Mouse (Mus musculus) right cerebral cortex, postnatal 25 days (tissue): ENCODE measurements around the gene Ano9.

ENCODE experiments used
- DNase-seq: peaks from one replicate; pipeline ENCODE4 v3.0.0; 2022

The Ano9 gene

DNA sequence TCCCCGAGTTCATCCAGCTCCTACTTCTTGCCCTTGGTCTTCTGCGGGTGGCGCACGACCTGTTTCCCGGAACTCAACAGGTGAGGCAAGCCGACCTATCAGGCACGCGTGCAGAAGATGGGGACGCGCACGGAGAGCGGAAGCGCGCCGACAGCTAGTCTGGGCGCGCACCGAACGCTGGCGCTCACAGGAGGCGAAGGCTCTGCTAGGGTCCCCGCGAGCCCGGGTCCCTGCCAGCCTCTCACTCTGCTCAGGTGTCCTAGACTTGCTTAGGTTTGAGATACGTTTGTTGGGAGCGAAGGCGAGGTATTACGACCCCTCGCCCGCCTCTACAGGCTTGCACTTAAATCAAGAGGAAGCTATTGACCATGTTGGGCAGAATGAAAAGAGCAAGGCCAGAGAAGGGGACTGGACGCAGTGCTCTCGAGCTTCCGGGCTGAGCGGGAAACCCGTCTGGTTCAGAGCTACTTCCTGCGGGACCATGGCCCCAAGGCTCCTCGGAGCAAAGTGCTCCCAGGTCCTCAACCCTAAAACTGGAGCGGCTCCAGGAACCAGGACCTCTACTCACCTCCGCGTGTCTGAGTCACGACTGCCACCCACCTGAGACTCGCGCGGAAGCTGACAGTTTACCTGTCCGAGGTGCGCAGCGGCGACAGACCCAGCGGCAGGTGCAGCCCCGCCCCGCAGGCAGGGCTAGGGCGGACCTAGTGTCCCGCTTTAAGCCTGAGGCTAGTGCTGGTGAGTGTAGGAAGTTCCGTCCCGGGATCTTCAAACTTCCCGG lies 17.5 kb downstream of the Ano9 start, which contains the start of gene Sigirr:
Gene Sigirr, minus strand, starts transcription at position 662 of the 781 bp plus-strand sequence.
- DNase-seq = peak; percentile 45

DNA sequence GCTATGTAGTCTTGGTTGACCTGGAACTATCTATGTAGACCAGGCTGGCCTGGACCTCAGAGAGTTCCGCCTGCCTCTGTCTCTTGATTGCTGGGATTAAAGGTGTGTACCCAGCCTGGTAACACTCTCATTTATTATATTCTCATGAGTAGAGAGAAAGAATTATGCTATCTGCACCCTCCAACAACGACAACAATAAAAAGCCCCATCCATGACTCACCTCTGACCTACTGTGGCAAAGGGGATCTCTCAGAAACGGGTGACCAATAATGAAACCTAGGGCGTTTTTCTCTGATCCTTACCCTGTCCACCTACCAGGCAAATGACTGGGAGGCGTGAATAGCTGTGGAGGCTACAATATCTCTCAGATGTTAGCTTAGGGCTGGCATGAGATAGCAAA lies 20.4 kb downstream of the Ano9 start:
- no peak for DNase-seq

DNA sequence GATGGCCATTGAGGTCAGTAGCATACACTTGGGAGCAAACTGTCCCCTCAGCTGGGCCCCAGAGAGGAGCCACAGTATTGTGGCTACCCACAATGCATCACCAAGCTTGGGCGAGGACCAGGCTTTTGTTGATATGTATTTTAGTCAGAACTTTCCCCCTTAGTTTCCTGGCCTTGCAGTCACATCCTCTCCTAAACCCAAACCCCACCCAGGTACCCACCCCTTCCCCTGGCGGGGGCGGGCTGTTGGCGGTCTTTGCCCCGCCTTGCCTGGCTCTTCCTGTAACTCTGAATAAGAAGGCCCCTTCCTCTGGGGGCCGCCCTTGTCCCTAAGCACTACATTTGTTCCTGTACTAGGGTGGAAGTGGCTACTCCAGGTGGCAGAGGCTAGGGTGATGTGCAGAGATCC lies 21.0 kb downstream of the Ano9 start:
- no peak for DNase-seq

DNA sequence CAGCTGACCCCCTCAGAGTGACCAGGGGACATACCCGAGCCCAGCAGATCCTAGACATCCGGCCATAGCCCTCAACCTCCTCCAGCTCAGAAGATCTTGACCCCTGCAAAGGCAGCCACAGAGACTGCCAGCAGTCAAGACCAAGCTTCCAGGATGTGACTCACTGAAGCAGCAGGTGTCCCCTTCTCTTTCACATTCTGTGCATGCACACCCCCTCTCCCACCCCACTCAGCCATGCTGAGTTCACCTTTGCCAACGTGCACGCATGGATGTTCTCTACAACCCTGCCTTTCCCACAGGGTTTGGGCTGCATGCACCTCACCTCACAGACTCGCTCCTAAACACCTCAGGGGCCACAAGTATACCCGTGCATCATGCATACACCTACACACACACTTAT lies 21.6 kb downstream of the Ano9 start:
- no peak for DNase-seq

DNA sequence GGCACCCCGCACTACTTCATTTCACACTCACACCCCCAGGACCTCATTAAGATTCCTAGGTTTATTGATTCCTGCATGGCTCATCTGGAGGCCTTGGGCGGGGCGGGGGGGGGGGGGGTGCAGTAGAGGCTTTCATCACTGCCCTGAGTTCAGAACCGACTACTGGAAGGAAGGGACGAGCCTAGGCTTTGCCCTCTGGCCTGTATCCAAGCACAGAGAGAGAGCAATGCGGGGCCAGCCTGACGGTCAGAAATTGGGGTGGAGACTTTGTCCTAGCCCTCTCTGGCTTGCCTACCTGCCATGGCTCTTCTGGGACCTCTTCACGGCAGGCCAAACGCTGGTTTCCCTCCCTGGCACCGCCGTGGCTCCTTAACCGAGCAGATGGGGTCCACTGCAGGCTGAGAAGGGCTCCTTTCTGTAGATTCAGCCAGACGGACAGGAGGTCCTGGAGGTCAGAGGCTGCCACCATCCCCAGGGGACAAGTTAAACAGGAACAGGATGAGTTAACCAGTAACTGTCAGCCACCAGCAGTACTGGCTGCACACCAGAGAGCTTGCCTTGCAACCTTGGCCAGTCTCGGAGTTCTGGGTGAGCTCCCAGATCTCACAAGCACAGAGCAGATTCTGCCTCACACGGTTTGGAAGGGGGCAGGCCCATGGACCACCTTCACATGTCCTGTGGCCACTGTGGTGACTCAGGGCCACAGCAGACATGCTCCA lies 23.0 kb downstream of the Ano9 start:
- no peak for DNase-seq

DNA sequence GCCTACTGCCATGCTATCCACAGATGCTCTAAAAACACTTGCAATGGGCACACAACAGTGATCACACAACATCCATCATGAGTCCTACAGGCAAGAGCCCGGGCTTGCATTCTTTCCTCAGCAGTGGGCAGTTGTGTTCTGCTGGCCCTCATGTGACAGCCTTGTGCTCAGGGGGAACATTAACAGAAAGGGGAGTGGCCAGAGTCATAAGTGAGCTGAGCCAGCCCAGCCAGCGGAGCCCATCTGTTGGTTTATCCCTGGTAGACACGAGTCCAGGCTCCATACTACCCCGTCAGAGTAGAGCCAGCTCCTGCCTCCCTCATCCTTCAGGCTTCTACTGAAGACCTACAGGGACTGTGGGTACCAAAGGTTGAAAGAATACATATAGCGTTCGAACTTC lies 23.7 kb downstream of the Ano9 start:
- no peak for DNase-seq

DNA sequence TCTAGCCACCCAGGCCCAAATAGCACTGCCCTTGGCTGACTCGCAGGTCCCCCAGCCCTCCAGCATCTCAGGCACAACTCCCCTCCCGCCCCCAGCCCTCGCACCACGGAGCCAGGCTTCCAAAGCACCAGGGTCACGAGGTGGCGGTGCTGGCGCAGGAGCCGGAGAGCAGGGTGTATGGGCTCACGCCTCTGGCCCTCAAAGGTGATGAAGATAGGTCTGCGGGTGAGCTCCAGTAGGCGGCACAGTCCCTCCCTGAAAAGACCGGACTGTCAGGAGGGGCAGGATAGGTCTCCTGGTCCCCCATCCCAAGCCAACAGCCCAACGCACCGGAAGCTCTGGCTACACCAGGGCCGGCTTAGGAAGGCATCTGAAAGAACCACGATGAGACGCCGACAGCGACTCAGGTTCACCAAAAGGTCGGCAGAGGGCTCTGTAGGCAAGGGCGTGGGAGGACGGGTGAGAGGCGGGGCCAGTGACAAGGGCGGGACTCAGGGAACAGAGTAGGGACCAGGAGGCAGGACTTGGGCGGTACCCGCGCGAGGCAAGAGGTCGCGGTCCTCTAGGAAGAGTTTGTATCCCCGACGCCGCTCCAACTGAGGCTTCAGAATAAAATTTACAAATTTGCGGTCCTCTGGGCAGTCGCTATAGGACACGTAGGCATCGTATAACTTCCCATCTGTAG lies 25.4 kb downstream of the Ano9 start:
- DNase-seq = peak; percentile 18

DNA sequence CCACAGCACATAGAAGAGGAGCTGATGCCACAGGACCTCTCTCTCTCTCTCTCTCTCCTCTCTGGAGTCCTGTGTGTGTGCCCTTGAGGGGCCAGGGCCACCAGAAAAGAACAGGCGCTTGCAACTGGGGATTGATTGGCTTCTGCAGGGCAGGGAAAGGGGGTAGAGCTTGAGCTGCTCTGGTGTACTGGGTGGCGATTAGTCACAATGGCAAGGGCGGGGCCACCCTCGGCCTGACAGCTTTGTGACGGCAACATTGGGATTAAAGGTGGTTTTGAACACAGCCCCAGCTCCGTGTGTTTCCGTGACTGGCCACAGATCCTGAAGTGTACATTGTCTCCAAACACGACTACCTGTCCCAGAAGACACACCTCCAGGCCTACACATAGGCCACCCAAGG lies 27.4 kb downstream of the Ano9 start:
- DNase-seq = no peak

DNA sequence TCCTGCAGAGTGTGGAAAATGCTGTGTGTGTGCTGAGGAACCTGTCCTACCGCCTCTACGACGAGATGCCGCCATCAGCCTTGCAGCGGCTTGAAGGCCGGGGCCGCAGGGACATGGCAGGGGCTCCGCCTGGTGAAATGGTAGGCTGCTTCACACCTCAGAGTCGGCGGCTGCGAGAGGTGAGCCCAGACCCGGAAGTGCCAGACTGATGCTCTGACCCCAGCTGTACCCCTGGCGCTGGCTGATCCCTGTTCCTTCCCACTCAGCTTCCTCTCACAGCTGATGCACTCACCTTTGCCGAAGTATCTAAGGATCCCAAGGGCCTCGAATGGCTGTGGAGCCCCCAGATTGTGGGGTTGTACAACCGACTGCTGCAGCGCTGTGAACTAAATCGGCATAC lies 29.1 kb downstream of the Ano9 start:
- no peak for DNase-seq

DNA sequence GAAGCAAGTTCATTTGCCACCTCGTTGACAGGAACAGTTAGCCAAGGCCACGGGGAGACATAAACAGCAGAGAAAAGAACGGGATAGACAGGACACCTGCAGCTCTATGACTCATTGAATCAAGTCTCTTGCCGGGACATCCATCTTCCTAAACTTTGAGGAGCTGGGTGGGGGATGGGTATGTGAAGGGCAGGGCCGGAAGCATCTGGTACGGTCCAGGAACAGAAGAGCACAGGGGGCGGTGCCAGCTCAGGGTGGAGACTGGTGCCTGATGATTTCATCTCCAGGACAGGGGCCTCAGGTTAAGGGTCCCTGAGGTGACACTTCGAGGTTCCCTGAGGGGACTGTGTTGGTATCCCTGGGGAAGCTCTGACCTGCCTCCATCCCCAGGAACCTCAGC lies 29.7 kb downstream of the Ano9 start:
- no peak for DNase-seq

DNA sequence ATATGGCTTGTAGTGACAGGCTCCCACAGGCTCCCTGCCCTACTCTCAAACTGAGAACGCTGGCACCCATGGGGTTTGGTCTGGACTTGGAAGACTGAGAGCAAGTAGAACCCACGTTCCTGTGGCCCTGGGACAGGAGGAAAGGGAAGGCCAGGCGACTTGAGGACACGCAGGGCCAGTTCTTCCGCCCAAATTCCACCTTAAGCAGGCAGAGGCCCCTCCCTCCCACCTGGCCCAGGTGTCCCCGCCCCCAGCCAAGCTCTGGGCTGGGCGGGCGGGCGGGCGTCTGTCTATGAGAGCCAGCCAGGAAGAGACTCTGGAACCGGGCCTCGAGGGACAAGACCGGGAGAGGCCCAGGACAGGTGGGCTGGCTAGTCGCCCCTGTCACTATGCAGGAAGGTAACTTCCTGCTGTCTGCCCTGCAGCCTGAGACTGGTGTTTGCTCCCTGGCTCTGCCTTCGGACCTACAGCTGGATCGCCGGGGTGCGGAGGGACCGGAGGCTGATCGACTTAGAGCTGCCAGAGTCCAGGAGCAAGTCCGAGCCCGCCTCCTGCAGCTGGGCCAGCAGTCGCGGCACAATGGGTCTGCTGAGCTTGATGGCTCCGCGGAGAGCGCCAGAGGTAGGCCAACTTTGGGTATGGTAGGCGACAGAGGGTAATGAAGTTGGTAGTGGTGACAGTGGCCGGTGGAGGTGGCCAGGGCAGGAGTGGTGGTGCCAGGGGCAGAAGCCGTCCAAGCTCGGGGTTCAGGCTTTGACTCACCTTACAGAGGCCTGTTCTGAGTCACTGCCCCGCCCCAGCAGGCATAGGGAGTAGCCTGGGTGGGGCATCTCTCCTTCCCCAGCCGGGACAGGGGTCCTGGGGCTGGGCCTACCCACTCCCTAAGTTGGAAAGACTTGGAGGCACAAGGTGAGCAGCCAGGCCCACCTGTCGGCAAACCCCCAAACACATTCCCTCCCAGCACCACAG lies 37.8 kb downstream of the Ano9 start:
- no peak for DNase-seq

DNA sequence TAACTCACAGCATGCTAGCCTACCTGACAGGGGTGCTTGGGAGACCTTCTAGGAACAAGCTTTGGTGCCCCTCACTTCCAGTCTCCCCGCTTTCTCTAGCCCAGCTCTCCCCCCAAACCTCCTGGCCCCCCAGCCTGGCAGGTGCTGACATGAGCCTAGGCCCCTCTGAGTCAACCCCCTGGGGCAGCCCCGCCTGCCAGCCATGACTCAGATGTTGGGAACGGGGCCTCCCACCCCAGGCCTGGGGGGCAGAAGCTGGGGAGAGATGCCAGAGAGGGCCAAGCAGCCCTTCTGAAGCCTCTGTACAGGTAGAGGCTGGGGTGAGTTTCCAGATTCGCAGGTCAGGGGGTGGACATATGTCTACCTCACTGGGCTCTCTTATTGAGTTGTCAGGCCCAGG lies 38.7 kb downstream of the Ano9 start:
- DNase-seq = no peak

DNA sequence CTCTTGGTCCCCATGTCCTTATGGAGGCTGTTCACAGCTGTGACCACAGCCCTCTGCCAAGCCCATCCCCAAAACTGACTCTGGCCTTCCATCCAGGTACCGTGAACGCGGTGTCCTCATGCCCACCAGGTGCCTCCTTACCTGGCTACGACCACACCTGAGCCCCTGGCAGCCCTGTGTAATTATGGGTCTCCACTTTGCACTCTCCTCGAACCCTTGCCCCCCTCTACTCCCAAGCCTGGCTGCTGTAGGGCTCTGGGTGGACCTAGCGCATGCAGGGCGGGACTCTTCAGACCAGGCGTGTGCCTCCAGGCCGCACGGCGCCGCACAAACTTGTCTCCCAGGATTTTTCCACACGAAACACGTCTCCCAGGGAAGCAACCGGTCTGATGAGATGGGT lies 39.8 kb downstream of the Ano9 start, which contains the start of gene Pkp3:
Gene Pkp3, plus strand, starts transcription at position 378 of the 400 bp plus-strand sequence.
- no peak for DNase-seq

DNA sequence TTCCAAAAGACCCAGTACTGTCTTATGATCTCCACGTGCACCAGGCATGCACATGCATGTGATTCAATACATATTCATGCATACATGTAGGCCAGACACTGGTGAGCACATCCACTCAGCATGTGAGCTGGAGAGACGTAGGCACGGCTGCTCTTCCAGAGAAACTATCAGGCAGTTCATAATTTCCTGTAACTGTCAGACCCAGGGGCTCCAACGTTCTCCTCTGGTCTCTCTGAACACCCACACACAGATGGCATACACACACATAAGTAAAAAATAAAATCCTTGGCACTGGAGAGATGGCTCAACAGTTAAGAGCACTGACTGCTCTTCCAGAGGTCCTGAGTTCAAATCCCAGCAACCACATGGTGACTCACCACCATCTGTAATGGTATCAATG lies 43.8 kb downstream of the Ano9 start:
- no peak for DNase-seq

DNA sequence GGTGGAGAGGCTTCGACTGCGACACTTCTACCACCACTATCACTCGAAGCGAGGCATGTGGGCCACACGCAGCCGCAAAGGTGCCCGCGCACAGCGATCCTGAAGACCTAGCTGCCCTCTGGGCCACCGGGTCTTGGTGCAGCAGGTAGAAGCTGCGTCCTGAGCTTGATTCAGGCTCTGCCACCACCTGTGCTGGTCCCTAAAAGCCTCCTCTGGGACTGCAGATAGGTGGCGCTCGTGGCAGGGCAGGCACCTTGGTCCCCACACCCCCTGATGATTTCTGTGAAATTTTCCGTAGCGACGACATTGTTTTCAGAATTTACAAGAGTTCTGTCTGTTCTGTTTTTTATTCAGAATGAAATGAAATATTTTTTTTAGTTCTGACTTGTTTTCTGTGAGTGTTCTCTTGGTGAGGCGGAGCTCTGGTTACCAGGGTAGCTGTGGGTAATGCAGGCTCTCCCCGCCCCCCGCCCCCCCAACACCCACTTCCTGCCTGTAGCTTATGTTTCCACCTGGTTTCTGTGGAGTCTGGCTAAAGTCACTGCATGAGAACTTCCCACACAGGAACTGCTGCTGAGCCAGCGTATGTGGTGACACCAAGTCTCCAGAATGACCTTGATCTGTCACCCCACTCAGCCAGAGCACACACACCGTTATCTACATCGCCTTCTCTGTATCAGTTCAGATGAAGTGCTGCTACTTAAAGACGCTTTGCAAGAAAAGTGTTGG lies 45.4 kb downstream of the Ano9 start:
- DNase-seq = no peak

DNA sequence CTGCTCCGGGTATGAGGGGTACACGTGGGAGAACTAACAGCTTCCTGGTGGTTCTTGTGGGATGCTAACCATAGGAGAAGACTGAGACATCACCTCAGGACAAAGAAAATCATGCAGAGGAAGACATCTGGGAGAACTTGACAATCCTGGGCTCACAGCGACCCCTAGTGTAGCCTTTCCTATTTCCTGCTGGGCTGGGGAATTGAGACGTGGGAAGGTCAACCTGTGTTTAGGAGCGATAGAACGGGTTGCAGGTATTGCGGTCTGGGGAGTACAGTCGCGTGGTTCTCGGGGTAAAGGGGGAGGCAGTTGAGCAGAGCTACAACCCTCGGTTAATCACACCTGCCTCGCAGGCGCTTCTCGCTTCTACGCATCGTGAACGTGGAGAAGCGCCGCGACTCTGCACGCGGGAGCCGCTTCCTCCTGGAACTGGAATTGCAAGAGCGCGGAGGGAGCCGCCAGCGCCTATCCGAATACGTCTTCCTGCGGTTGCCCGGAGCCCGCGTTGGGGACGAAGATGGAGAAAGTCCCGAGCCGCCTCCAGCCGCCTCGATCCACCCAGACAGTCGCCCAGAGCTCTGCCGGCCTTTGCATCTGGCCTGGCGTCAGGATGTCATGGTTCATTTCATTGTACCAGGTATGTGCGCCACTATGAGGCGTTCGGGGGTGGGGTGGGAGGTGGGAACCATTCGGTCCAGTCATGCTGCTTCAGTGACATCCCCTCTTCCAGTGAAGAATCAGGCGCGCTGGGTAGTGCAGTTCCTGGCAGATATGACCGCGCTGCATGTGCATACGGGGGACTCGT lies 47.3 kb downstream of the Ano9 start:
- DNase-seq = peak; percentile 77

DNA sequence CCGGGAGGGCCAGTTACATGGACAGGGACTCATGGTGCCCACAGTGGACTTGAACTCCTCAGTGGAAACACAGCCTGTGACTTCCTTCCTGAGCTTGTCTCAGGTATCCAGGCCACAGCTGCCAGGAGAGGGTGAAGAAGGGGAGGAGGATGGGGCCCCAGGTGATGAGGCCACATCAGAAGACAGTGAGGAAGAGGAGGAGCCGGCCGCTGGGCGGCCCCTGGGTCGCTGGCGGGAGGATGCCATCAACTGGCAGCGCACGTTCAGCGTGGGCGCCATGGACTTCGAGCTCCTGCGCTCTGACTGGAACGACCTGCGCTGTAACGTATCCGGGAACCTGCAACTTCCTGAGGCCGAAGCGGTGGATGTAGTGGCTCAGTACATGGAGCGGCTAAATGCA lies 49.3 kb downstream of the Ano9 start:
- DNase-seq = no peak

DNA sequence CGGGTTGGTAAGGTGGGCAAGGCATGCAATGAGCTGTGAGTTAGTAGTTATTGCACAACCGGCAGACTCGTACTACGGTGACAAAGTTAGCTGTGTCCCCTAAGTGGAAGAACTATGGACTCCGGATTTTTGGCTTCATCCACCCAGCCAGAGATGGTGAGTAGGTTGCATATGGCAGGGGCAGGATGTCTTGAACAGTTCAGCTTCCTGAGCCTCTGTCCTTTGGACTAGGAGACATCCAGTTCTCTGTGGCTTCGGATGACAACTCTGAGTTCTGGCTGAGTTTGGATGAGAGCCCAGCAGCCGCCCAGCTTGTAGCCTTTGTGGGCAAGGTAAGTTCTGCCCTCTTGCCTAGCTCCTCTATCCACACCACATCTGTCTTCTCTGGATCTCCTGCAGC lies 53.0 kb downstream of the Ano9 start:
- DNase-seq = no peak

DNA sequence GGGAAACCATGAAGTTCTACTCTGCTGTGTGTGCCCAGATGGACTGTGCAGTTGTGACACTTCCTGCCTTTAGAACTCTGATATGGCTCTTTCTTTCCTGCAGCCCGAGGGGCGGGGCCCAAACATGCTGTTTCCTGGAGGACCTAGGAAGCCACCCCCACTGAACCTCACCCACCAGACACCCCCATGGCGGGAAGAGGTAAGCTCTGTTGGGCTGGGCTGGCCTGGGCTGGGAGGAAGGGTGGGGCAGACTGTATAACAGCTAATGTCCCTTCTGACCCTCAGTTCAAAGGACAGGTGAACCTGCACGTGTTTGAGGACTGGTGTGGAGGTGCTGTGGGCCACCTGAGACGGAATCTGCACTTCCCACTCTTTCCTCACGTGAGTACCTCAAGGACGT lies 53.4 kb downstream of the Ano9 start:
- DNase-seq = no peak

DNA sequence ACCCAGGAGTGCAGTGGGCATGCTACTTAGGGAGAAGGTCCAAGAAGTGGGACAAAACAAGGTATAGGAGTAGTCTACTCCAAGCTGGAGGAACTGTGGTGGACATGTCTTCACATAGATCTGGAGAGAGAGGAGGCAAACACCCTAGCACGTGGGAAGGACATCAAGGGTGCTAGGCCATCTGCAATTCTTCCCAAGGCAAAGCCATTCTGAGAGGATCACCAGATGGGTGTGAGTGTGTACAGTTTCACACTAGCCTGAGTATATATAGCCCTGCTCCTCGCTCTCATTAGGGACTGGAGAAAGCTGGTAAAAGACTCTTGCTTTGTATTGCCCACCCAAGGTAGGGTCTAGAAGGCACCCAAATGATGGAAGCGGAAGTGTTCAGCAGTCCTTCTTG lies 54.3 kb downstream of the Ano9 start:
- DNase-seq = no peak

DNA sequence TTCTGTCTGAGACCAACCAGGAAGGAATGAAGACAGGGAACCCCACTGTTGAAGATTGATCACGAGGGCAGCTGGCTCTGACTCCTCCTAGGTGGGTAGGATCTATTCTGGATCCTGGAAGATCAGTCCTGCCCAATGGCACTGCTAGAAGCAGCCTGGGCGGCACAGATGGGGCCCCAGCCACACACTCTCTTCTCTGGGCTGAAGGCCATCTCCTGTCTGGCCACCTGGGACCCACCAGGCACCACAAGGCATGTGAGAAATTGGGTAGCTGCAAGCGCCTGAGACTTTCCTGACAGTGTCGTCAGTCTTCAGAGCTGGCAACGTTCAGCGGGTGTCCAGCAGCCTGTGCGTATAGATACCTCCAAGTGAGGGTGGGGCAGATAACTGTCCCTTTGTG lies 55.1 kb downstream of the Ano9 start:
- DNase-seq = no peak
